Comparison of ENCODE assay signal across 8 mouse cellular contexts in the genomic region with DNA sequence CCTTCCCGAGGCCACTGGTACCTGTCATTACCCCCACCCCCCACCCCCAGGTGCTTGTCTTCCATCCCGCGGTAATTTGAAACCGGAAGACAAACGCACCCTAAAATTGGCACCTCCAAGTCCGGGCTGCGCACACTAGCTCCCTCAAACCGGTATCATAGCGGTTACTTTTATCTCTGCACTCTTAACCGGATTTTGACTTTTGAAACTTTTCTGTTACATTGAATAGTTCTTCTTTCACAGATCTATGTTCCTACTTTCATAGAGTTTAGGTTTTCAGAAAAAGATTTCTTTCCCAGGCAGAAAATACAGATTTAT.
DNase-seq lines count a peak whose midpoint lies in the region; ATAC-seq and TF ChIP-seq lines count a peak whose summit lies in the region.

No protein-coding gene starts in this region.

- no peaks in the 10 kb centered on the region for H3K36me3 ChIP-seq in kidney, postnatal 0 days (ENCODE audit: insufficient read depth, low read length)
- no peaks in the 10 kb centered on the region for H3K36me3 ChIP-seq in embryonic facial prominence, embryonic 12.5 days
- no peaks in the 10 kb centered on the region for H3K36me3 ChIP-seq in limb, embryonic 14.5 days (ENCODE audit: control insufficient read depth, insufficient read depth, low read length)
- H3K36me3 ChIP-seq in stomach, embryonic 14.5 days (ENCODE audit: control insufficient read depth, insufficient read depth, low read length): no peaks in the 10 kb centered on the region

- ATAC-seq in kidney, postnatal 0 days (replicated peaks; ENCODE audit: low FRiP score, low read depth): no peak
- no peak for ATAC-seq in embryonic facial prominence, embryonic 12.5 days (ENCODE audit: insufficient number of reproducible peaks, insufficient read depth, low FRiP score, low TSS enrichment)
- no peak for ATAC-seq in limb, embryonic 14.5 days (ENCODE audit: low FRiP score, low read depth)
- ATAC-seq in stomach, embryonic 14.5 days (ENCODE audit: insufficient number of reproducible peaks, insufficient read depth, low FRiP score, low read depth): no peak

- H3K27ac ChIP-seq in kidney, postnatal 0 days: no peak overlapping the region
- no peak overlapping the region for H3K27ac ChIP-seq in embryonic facial prominence, embryonic 12.5 days
- no peak overlapping the region for H3K27ac ChIP-seq in limb, embryonic 14.5 days (replicated peaks; ENCODE audit: low read depth, low read length)
- no peak overlapping the region for H3K27ac ChIP-seq in stomach, embryonic 14.5 days (ENCODE audit: low read length)

- peak overlapping the region; percentile 69 for H3K4me2 ChIP-seq in kidney, postnatal 0 days (ENCODE audit: low read length)
- H3K4me2 ChIP-seq in embryonic facial prominence, embryonic 12.5 days (replicated peaks): peak overlapping the region; percentile 67
- peak overlapping the region; percentile 64 for H3K4me2 ChIP-seq in limb, embryonic 14.5 days (replicated peaks; ENCODE audit: low read depth, low read length, severe bottlenecking)
- peak overlapping the region; percentile 97 for H3K4me2 ChIP-seq in stomach, embryonic 14.5 days (replicated peaks; ENCODE audit: low read depth, low read length)

- H3K4me3 ChIP-seq in kidney, postnatal 0 days (replicated peaks; ENCODE audit: low read depth, low read length): peak overlapping the region; percentile 42
- H3K4me3 ChIP-seq in embryonic facial prominence, embryonic 12.5 days: peak overlapping the region; percentile 38
- peak overlapping the region; percentile 41 for H3K4me3 ChIP-seq in limb, embryonic 14.5 days (replicated peaks; ENCODE audit: low read length)
- peak overlapping the region; percentile 40 for H3K4me3 ChIP-seq in stomach, embryonic 14.5 days (ENCODE audit: low read depth, low read length)

- no peak for DNase-seq in kidney, postnatal 0 days (ENCODE audit: low spot score)
- DNase-seq in kidney, postnatal 14 days: no peak
- no peak for DNase-seq in limb, embryonic 14.5 days (ENCODE audit: low spot score)
- DNase-seq in layer of hippocampus, adult 8-10 months (ENCODE audit: low spot score in 2 of 2): no peak
- DNase-seq in cerebellum, adult 8-10 months: no peak
- DNase-seq in cerebellum, adult 18-20 months: no peak

- H3K9me3 ChIP-seq in kidney, postnatal 0 days (replicated peaks; ENCODE audit: low read length): no peaks in the 10 kb centered on the region
- H3K9me3 ChIP-seq in embryonic facial prominence, embryonic 12.5 days: no peaks in the 10 kb centered on the region
- no peaks in the 10 kb centered on the region for H3K9me3 ChIP-seq in limb, embryonic 14.5 days (ENCODE audit: control insufficient read depth, low read length)
- H3K9me3 ChIP-seq in stomach, embryonic 14.5 days (ENCODE audit: control insufficient read depth, low read depth, low read length): no peaks in the 10 kb centered on the region

- H3K4me1 ChIP-seq in kidney, postnatal 0 days (replicated peaks; ENCODE audit: insufficient read depth, low read length): peaks cover 20% of the 10 kb centered on the region
- H3K4me1 ChIP-seq in embryonic facial prominence, embryonic 12.5 days: peaks cover 15% of the 10 kb centered on the region
- H3K4me1 ChIP-seq in limb, embryonic 14.5 days (ENCODE audit: control insufficient read depth, insufficient read depth, low read length): peaks cover 19% of the 10 kb centered on the region
- H3K4me1 ChIP-seq in stomach, embryonic 14.5 days (ENCODE audit: control insufficient read depth, insufficient read depth, low read length): peaks cover 11% of the 10 kb centered on the region; the same call in 1 of the 2 replicates

- H3K27me3 ChIP-seq in kidney, postnatal 0 days (ENCODE audit: insufficient read depth, low read length): 0 out of 2 replicates have a peak, but pooled peaks cover 16% of the 10 kb centered on the region
- H3K27me3 ChIP-seq in embryonic facial prominence, embryonic 12.5 days: peaks cover 37% of the 10 kb centered on the region
- peaks cover 54% of the 10 kb centered on the region for H3K27me3 ChIP-seq in limb, embryonic 14.5 days (ENCODE audit: control insufficient read depth, insufficient read depth, low read length)
- H3K27me3 ChIP-seq in stomach, embryonic 14.5 days (ENCODE audit: control insufficient read depth, insufficient read depth, low read length): 0 out of 2 replicates have a peak, but pooled peaks cover 3% of the 10 kb centered on the region

- TF ChIP-seq CTCF in kidney, postnatal 0 days (IDR thresholded peaks at IDR 0.05; ENCODE audit: low read depth): no peak

- no peak overlapping the region for H3K9ac ChIP-seq in kidney, postnatal 0 days (ENCODE audit: low read depth, low read length)
- H3K9ac ChIP-seq in embryonic facial prominence, embryonic 12.5 days: no peak overlapping the region
- H3K9ac ChIP-seq in limb, embryonic 14.5 days (ENCODE audit: low read depth, low read length, severe bottlenecking): no peak overlapping the region
- no peak overlapping the region for H3K9ac ChIP-seq in stomach, embryonic 14.5 days (replicated peaks; ENCODE audit: low read depth, low read length)

- TF ChIP-seq POLR2A in limb, embryonic 14.5 days (IDR thresholded peaks at IDR 0.05; ENCODE audit: borderline replicate concordance, extremely low read depth, insufficient read depth, insufficient read length): no peak

- 21% methylated on average over 10 of the region's 10 CpGs for WGBS in kidney, postnatal 0 days
- 3% methylated on average over 10 of the region's 10 CpGs for WGBS in embryonic facial prominence, embryonic 12.5 days
- WGBS in limb, embryonic 14.5 days: 5% methylated on average over 10 of the region's 10 CpGs
- WGBS in stomach, embryonic 14.5 days: 13% methylated on average over 10 of the region's 10 CpGs
